Mouse (Mus musculus): ENCODE data around the gene Gm20878. TPM values are rescaled to one million over a fixed set of nuclear protein-coding genes. Genes with fewer than 3 reads are reported as not detected.

Gm20878 gene
- 0.62 and 1.3 TPM in 2 replicates for polyA plus RNA-seq (2015; fragmentation: Nextera tagmentation; extraction: Ambion mirVana)

GRCm38 (mm10) chr4:41941272-41941671 is at the start of gene Gm20878:
Gene Gm20878, plus strand, starts transcription at chr4:41941572.

GRCm38 (mm10) chr4:41903310-41903709 is 38.1 kb upstream of the Gm20878 start, which contains the start of gene Gm21541:
Gene Gm21541, plus strand, starts transcription at chr4:41903610.

GRCm38 (mm10) chr4:41965758-41966157 is 24.4 kb downstream of the Gm20878 start, which contains the start of gene Fam205a4:
Gene Fam205a4, plus strand, starts transcription at chr4:41966058.

Other genes starting within 250 kb of the Gm20878 start
- 0.71 and 1.9 TPM in 2 replicates for gene Cntfr, start 244.5 kb upstream of the Gm20878 start, polyA plus RNA-seq (2015; fragmentation: Nextera tagmentation; extraction: Ambion mirVana)
- gene Il11ra1, start 241.6 kb upstream of the Gm20878 start, polyA plus RNA-seq (2015; fragmentation: Nextera tagmentation; extraction: Ambion mirVana), result 39.2 and 51.4 TPM in 2 replicates
- gene Rpp25l, start 228.0 kb upstream of the Gm20878 start, polyA plus RNA-seq (2015; fragmentation: Nextera tagmentation; extraction: Ambion mirVana), result 41.9 and 43.9 TPM in 2 replicates
- 88.2 and 93.0 TPM in 2 replicates for gene Dctn3, start 218.4 kb upstream of the Gm20878 start, polyA plus RNA-seq (2015; fragmentation: Nextera tagmentation; extraction: Ambion mirVana)
- not detected in 2 replicates for gene Arid3c, start 210.4 kb upstream of the Gm20878 start, polyA plus RNA-seq (2015; fragmentation: Nextera tagmentation; extraction: Ambion mirVana)
- 15.4 and 20.5 TPM in 2 replicates for gene Galt, start 186.3 kb upstream of the Gm20878 start, polyA plus RNA-seq (2015; fragmentation: Nextera tagmentation; extraction: Ambion mirVana)
- 17.1 and 23.5 TPM in 2 replicates for gene Sigmar1, start 185.4 kb upstream of the Gm20878 start, polyA plus RNA-seq (2015; fragmentation: Nextera tagmentation; extraction: Ambion mirVana)
- 9.2 and 12.7 TPM in 2 replicates for gene Ccl27a, start 167.3 kb upstream of the Gm20878 start, polyA plus RNA-seq (2015; fragmentation: Nextera tagmentation; extraction: Ambion mirVana)
- gene Gm21541, start 38.0 kb upstream of the Gm20878 start, polyA plus RNA-seq (2015; fragmentation: Nextera tagmentation; extraction: Ambion mirVana), result 10.1 and 33.2 TPM in 2 replicates
- 0.05 TPM in 2 replicates for gene Fam205a4, start 24.5 kb downstream of the Gm20878 start, polyA plus RNA-seq (2015; fragmentation: Nextera tagmentation; extraction: Ambion mirVana)
- not detected in 2 replicates for gene Gm21093, start 93.2 kb downstream of the Gm20878 start, polyA plus RNA-seq (2015; fragmentation: Nextera tagmentation; extraction: Ambion mirVana)
- not detected in 2 replicates for gene Gm3893, start 149.6 kb downstream of the Gm20878 start, polyA plus RNA-seq (2015; fragmentation: Nextera tagmentation; extraction: Ambion mirVana)
- 8.6 and 12.2 TPM in 2 replicates for gene Gm13304, start 173.2 kb downstream of the Gm20878 start, polyA plus RNA-seq (2015; fragmentation: Nextera tagmentation; extraction: Ambion mirVana)
- gene Gm13306, start 211.9 kb downstream of the Gm20878 start, polyA plus RNA-seq (2015; fragmentation: Nextera tagmentation; extraction: Ambion mirVana), result not detected in 2 replicates
- 0.22 and 0.38 TPM in 2 replicates for gene Gm13305, start 227.0 kb downstream of the Gm20878 start, polyA plus RNA-seq (2015; fragmentation: Nextera tagmentation; extraction: Ambion mirVana)

Data from spleen, postnatal 0 days (tissue).